Mouse (Mus musculus) hindbrain, embryonic 13.5 days (tissue): ENCODE measurements at regions not wholly inside any gene's neighbourhood (a gene's known extent, or its start where the extent isn't known, plus 50 kb on each side); places are given as distances from the start of the nearest gene placed in this dataset.

Experiments used
- ATAC-seq: fragments of 200-750 bp; cut with Nextera tagmentation; 2 replicates; pipeline ENCODE4 v1.8.0; 2017; ENCODE audit warnings: moderate TSS enrichment; ENCODE audit not compliant: low FRiP score
- H3K27ac ChIP-seq: fragments of 300-500 bp; sonication (generic); 2 replicates; pipeline ENCODE4 v1.5.1; 2015; ENCODE audit warnings: inconsistent platforms, mild to moderate bottlenecking, moderate library complexity
- H3K27me3 ChIP-seq: fragments of 300-500 bp; sonication (generic); 2 replicates; pipeline ENCODE4 v1.6.1; 2015; ENCODE audit warnings: mild to moderate bottlenecking, inconsistent platforms
- H3K36me3 ChIP-seq: fragments of 300-500 bp; sonication (generic); 2 replicates; pipeline ENCODE4 v1.6.1; 2015; ENCODE audit warnings: mild to moderate bottlenecking, inconsistent platforms
- H3K4me1 ChIP-seq: fragments of 300-500 bp; sonication (generic); replicated peaks from 2 replicates; pipeline ENCODE4 v1.6.1; 2015; ENCODE audit warnings: inconsistent platforms
- H3K4me2 ChIP-seq: fragments of 300-500 bp; sonication (generic); 2 replicates; pipeline ENCODE4 v1.6.1; 2015; ENCODE audit warnings: inconsistent platforms, mild to moderate bottlenecking, moderate library complexity
- H3K4me3 ChIP-seq: fragments of 300-500 bp; sonication (generic); 2 replicates; pipeline ENCODE4 v1.5.1; 2015; ENCODE audit warnings: mild to moderate bottlenecking, inconsistent platforms
- H3K9ac ChIP-seq: fragments of 300-500 bp; sonication (generic); 2 replicates; pipeline ENCODE4 v1.6.1; 2015; ENCODE audit warnings: mild to moderate bottlenecking, inconsistent platforms
- H3K9me3 ChIP-seq: fragments of 300-500 bp; sonication (generic); 2 replicates; pipeline ENCODE4 v1.6.1; 2016; ENCODE audit warnings: inconsistent platforms
- WGBS: fragments of 180-500 bp; shearing (Covaris S2); methylation state at CpG from one replicate; pipeline ENCODE4 v1.1.7; 2015; 5-methylcytosine and 5-hydroxymethylcytosine counted together

- Histone ChIP-seq H3K4me3 (no peak overlapping the region), H3K9ac (no peak overlapping the region), H3K4me1 (no peaks in the 10 kb centered on the region), H3K9me3 (no peaks in the 10 kb centered on the region), H3K27ac (no peak overlapping the region), H3K27me3 (no peaks in the 10 kb centered on the region), H3K4me2 (no peak overlapping the region), H3K36me3 (no peaks in the 10 kb centered on the region)
- 61% methylated on average over 2 of the region's 2 CpGs for WGBS
- no peak for ATAC-seq
Measured at GRCm38 (mm10) chr2:46678366-46678765, 1561.2 kb upstream of the Zeb2 start.

DNA sequence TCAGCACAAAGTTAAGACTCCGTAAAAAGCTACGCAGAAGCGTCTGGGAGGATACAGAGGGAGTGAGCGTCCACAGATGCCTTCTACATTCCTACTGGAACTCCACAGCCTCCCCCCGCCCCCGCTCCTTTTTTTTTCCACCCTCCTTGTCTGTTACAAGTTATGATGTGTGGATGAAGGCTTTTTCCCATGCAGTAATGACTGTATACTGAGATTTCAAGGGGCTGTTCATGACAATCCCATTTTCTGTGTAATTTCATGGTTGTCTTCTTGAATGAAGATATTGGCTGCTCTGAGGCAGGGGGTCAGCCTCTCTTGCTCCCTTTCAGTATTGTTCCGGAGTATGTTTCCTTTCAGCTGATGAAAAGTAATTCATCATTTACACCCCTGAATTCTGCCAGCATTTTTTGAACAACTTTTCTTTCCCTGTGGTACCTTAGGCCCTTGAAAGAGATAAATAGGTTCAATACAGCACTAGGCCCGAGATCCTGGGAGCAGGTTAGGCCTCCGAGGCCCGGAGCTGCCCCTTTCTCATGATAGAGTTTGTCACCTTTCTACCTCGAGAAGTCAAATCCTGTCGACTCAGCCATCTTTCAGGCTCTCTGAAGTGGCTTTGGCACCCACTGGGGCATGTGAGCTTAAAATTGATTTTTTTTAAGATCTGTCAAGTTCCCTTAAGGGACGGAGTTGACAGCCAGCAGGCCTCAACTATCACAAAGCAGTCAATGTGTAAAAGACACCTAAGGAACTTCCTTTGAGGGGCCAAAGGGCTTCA, 1552.5 kb upstream of the Zeb2 start:
- Histone ChIP-seq H3K27me3 (no peaks in the 10 kb centered on the region), H3K4me2 (no peak overlapping the region), H3K9ac (no peak overlapping the region), H3K36me3 (no peaks in the 10 kb centered on the region), H3K4me1 (peaks cover 13% of the 10 kb centered on the region), H3K9me3 (no peaks in the 10 kb centered on the region), H3K27ac (peak overlapping the region; percentile 4; the same call in 1 of the 2 replicates), H3K4me3 (no peak overlapping the region)
- 17% methylated on average over 13 of the region's 13 CpGs for WGBS
- peak; percentile 70 for ATAC-seq

GRCm38 (mm10) chr2:46666990-46667337, 1549.8 kb upstream of the Zeb2 start:
- Histone ChIP-seq H3K9me3 (no peaks in the 10 kb centered on the region), H3K27me3 (no peaks in the 10 kb centered on the region), H3K4me1 (peaks cover 13% of the 10 kb centered on the region), H3K36me3 (no peaks in the 10 kb centered on the region), H3K9ac (no peak overlapping the region), H3K4me2 (peak overlapping the region; percentile 40), H3K4me3 (no peak overlapping the region), H3K27ac (no peak overlapping the region)
- no peak for ATAC-seq
- WGBS, result 7% methylated on average over 3 of the region's 3 CpGs

DNA sequence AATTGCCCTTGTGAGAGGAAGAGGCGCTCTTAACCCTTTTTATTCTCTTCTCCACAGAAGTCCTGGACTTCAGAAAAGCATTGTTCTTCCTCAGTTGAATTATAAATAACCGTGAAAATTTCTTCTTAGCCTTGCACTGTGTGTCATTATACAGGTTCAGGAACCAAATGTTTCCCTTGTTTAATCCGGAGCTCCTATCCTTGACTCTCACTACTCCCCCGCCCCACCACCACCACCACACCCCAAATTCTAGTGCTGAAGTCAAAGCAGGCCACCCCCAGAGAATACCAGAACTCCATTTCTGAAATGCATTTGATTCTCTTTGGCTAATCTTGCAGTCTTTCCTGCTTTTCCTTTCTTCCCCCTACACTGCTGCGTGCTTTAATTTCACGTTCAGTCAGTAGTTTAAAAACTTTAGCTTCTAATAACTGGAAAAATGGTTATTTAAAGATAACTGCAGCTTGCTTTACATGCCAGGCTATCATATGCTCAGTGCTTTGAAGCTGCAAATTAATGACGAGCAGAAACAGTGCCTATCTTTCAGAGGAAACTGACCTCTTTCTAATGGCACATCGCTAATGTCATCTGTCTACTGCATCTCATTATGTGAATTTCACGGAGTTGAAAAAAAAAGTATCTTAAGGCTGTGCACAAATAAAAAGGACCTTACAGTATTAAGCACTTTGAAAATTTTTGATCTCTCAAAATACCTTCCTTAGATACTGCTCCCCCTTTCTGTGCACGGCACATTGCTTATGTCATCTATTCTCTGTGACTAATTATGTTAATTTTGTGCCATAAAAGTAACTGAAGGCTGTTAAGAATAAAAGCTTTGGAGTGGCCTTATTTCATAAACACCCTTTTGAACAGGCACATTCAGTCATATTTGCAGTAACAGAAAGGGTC, 1549.1 kb upstream of the Zeb2 start:
- Histone ChIP-seq H3K4me2 (peak overlapping the region; percentile 40), H3K4me1 (peaks cover 13% of the 10 kb centered on the region), H3K36me3 (no peaks in the 10 kb centered on the region), H3K4me3 (no peak overlapping the region), H3K27me3 (no peaks in the 10 kb centered on the region), H3K27ac (0 out of 2 replicates have a peak overlapping the region, but pooled peaks have one; percentile 19), H3K9ac (no peak overlapping the region), H3K9me3 (no peaks in the 10 kb centered on the region)
- peak; percentile 67 for ATAC-seq
- WGBS, result 23% methylated on average over 10 of the region's 10 CpGs

DNA sequence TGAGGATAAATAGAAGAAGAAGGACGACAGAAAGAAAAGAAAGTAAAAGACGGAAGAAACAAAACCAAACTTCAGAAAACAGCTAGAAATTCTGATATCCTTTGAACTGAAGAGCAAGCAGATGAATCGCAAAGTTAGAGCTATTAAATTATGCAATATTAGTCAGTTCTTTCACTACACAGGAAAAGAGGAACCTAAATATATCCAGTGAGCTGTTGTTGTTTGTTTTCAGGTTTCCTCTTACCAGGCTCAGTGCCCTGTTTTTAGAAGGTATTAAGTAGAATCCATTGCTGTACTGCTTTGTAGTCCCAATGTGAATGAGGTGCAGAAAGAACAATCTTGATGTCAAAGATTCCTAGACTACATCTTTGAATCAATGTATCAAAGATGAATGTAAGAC, 1544.7 kb upstream of the Zeb2 start:
- H3K9ac ChIP-seq, result no peak overlapping the region
- ATAC-seq, result no peak
- H3K36me3 ChIP-seq, result no peaks in the 10 kb centered on the region
- 74% methylated on average over 3 of the region's 3 CpGs for WGBS
- no peak overlapping the region for H3K4me3 ChIP-seq
- H3K4me1 ChIP-seq, result peaks cover 9% of the 10 kb centered on the region
- no peaks in the 10 kb centered on the region for H3K27me3 ChIP-seq
- no peak overlapping the region for H3K4me2 ChIP-seq
- no peak overlapping the region for H3K27ac ChIP-seq
- H3K9me3 ChIP-seq, result no peaks in the 10 kb centered on the region

GRCm38 (mm10) chr2:46660577-46660976, 1543.4 kb upstream of the Zeb2 start:
- Histone ChIP-seq H3K27ac (no peak overlapping the region), H3K4me3 (no peak overlapping the region), H3K4me1 (no peaks in the 10 kb centered on the region), H3K4me2 (no peak overlapping the region), H3K27me3 (no peaks in the 10 kb centered on the region), H3K36me3 (no peaks in the 10 kb centered on the region), H3K9ac (no peak overlapping the region), H3K9me3 (no peaks in the 10 kb centered on the region)
- WGBS, result 74% methylated on average over 3 of the region's 3 CpGs
- no peak for ATAC-seq

GRCm38 (mm10) chr2:46655289-46655688, 1538.1 kb upstream of the Zeb2 start:
- Histone ChIP-seq H3K4me2 (no peak overlapping the region), H3K27me3 (no peaks in the 10 kb centered on the region), H3K27ac (no peak overlapping the region), H3K9me3 (no peaks in the 10 kb centered on the region), H3K9ac (no peak overlapping the region), H3K36me3 (no peaks in the 10 kb centered on the region), H3K4me1 (no peaks in the 10 kb centered on the region), H3K4me3 (no peak overlapping the region)
- no peak for ATAC-seq
- 70% methylated on average over 1 of the region's 1 CpGs for WGBS

DNA sequence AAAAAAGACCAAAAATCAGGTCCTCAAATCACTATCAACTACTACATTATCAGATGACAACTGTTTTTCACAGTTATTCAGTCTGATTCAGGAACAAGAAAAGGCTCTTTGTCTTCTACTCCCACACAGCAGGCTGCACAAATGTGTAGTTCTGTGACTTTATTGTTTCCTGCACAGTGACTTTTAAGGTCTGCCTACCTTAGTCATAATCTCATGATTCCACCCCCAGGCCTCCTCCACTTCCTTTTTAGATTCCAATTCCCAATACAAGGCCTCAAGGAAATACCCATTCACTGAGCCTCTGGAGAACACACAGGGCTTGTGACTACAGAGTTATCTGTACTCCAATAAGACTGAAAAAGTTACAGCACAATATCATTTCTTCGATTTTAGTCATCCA, 1535.4 kb upstream of the Zeb2 start:
- 93% methylated on average over 1 of the region's 1 CpGs for WGBS
- Histone ChIP-seq H3K4me2 (no peak overlapping the region), H3K4me1 (no peaks in the 10 kb centered on the region), H3K9me3 (0 out of 2 replicates have a peak, but pooled peaks cover 4% of the 10 kb centered on the region), H3K27me3 (no peaks in the 10 kb centered on the region), H3K27ac (no peak overlapping the region), H3K36me3 (no peaks in the 10 kb centered on the region), H3K9ac (no peak overlapping the region), H3K4me3 (no peak overlapping the region)
- ATAC-seq, result no peak

DNA sequence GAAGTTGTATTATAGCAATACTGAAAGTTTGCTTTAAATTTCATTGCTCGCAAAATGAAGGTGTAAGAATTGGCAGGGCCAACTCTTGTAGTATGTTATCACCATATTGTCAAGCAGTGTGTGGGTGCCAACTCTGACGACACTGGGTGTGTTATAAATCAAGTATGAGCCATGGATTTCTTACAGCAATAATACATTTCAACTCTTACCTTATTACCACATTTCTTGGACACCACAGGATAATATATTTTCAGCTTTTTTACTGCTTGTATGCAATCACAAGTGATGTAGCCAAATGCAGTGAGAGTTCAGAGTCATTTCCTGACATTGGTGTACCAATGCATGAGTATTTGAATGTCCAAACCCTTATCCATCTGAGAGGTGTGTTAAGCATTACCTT, 1529.2 kb upstream of the Zeb2 start:
- Histone ChIP-seq H3K4me1 (no peaks in the 10 kb centered on the region), H3K4me3 (no peak overlapping the region), H3K36me3 (no peaks in the 10 kb centered on the region), H3K4me2 (no peak overlapping the region), H3K9me3 (0 out of 2 replicates have a peak, but pooled peaks cover 4% of the 10 kb centered on the region), H3K27me3 (no peaks in the 10 kb centered on the region), H3K9ac (no peak overlapping the region), H3K27ac (no peak overlapping the region)
- ATAC-seq, result no peak
- WGBS, result 89% methylated on average over 2 of the region's 2 CpGs

DNA sequence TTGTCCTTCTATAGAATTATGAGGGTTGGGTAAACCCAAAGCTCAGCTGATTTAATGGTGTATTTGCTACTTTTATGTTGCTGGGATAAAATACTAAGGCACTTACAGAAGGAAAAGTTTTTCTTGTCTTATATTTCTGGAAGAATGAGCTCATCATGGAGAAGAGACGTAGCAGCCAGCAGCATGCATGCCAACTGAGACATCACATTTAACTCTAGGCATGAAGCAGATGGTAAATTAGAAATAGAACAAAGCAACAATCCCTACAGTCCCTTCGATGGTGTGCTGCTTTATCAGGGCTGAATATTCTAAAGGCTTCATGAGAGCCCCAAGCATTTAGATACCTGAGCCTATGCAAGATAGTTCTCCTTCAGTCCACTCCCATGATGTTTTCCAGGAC, 1492.0 kb upstream of the Zeb2 start:
- Histone ChIP-seq H3K27ac (no peak overlapping the region), H3K4me1 (no peaks in the 10 kb centered on the region), H3K27me3 (no peaks in the 10 kb centered on the region), H3K36me3 (no peaks in the 10 kb centered on the region), H3K4me2 (no peak overlapping the region), H3K4me3 (no peak overlapping the region), H3K9ac (no peak overlapping the region), H3K9me3 (no peaks in the 10 kb centered on the region)
- 73% methylated on average over 2 of the region's 2 CpGs for WGBS
- no peak for ATAC-seq

DNA sequence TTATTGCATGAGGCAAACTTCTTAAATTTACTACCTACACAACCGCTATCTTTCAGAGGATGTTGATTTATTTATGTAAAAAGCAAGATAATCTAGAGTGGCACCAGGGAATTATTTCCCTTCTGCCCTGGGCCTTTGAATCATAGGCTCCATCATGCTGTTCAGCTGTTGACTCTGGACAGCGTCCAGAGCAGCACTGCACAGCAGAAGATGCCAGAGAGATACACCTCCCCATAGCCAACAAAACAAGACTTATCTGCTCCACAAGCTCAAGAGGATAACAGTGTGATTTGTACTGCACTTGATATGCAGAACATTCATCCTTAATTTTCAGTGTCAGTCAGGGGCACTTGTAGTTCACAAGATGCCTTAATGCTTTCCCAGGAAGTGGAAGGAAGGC, 1464.6 kb upstream of the Zeb2 start:
- Histone ChIP-seq H3K36me3 (no peaks in the 10 kb centered on the region), H3K4me2 (no peak overlapping the region), H3K4me3 (no peak overlapping the region), H3K27me3 (no peaks in the 10 kb centered on the region), H3K27ac (no peak overlapping the region), H3K4me1 (no peaks in the 10 kb centered on the region), H3K9me3 (no peaks in the 10 kb centered on the region), H3K9ac (no peak overlapping the region)
- no peak for ATAC-seq
- WGBS, result 77% methylated on average over 2 of the region's 2 CpGs

DNA sequence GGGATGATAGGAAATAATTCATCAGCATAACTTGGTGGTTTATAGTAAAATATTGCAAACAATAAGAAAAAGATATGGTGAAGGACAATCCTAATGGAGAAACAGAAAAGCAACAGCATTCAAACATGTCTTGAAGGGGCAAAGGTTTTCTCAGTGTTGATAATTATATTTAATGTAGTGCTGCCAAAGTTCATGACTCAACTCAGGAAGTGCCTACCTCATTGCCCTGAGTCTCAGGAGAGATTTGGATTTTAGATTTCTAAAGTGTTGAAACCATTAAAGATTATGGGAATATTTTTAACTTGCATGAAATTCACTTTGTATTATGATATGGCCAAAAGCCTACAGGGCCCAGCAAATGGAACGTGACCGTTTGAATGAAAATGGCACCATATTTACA, 1453.2 kb upstream of the Zeb2 start:
- Histone ChIP-seq H3K27me3 (no peaks in the 10 kb centered on the region), H3K4me1 (no peaks in the 10 kb centered on the region), H3K4me3 (no peak overlapping the region), H3K36me3 (no peaks in the 10 kb centered on the region), H3K9me3 (no peaks in the 10 kb centered on the region), H3K4me2 (no peak overlapping the region), H3K27ac (no peak overlapping the region), H3K9ac (no peak overlapping the region)
- WGBS, result 97% methylated on average over 2 of the region's 2 CpGs
- ATAC-seq, result no peak
